Mouse (Mus musculus) thymus, postnatal 36 days (tissue): ENCODE measurements around the gene Mllt11.
"Not testable (repeated sequence)": the region's sequence is repeated elsewhere in the genome, so short reads cannot be mapped to it uniquely, and the experiment has no call there.

Experiments
- DNase-seq, 2 experiments: peaks; one replicate each; pipeline ENCODE4 v3.0.0; 2022; ENCODE audit warnings: mixed read lengths in 2 of 2

Gene Mllt11

GRCm38 (mm10) chr3:95216655-95217254, 15.2 kb downstream of the Mllt11 start:
- no peak for DNase-seq

GRCm38 (mm10) chr3:95213609-95213975, 18.4 kb downstream of the Mllt11 start:
- no peak for DNase-seq

- not testable (repeated sequence) for DNase-seq
Measured at GRCm38 (mm10) chr3:95212889-95213608, 18.9 kb downstream of the Mllt11 start.

GRCm38 (mm10) chr3:95210585-95210984, 21.4 kb downstream of the Mllt11 start:
- DNase-seq: peak; percentile 38 to 62

- DNase-seq: no peak
Measured at GRCm38 (mm10) chr3:95208286-95208685, 23.7 kb downstream of the Mllt11 start.

- DNase-seq: no peak
Measured at GRCm38 (mm10) chr3:95203880-95204279, 28.1 kb downstream of the Mllt11 start.

GRCm38 (mm10) chr3:95200562-95200961, 31.4 kb downstream of the Mllt11 start:
- no peak for DNase-seq

GRCm38 (mm10) chr3:95200132-95200531, 31.8 kb downstream of the Mllt11 start:
- DNase-seq: no peak

GRCm38 (mm10) chr3:95199101-95199500, 32.9 kb downstream of the Mllt11 start:
- no peak for DNase-seq

GRCm38 (mm10) chr3:95195772-95196171, 36.2 kb downstream of the Mllt11 start:
- no peak for DNase-seq

- DNase-seq: no peak
Measured at GRCm38 (mm10) chr3:95194721-95195135, 37.2 kb downstream of the Mllt11 start.

GRCm38 (mm10) chr3:95186888-95187287, 45.1 kb downstream of the Mllt11 start:
- no peak for DNase-seq

GRCm38 (mm10) chr3:95186100-95186499, 45.9 kb downstream of the Mllt11 start:
- DNase-seq: no peak

GRCm38 (mm10) chr3:95184796-95185577, 47.0 kb downstream of the Mllt11 start:
- DNase-seq: no peak

GRCm38 (mm10) chr3:95181841-95182240, 50.1 kb downstream of the Mllt11 start:
- DNase-seq: no peak

GRCm38 (mm10) chr3:95179890-95180289, 52.1 kb downstream of the Mllt11 start:
- no peak for DNase-seq

- no peak for DNase-seq
Measured at GRCm38 (mm10) chr3:95178948-95179347, 53.0 kb downstream of the Mllt11 start.

- no peak for DNase-seq
Measured at GRCm38 (mm10) chr3:95177583-95177982, 54.4 kb downstream of the Mllt11 start.

- no peak for DNase-seq
Measured at GRCm38 (mm10) chr3:95176500-95176899, 55.5 kb downstream of the Mllt11 start.

GRCm38 (mm10) chr3:95174011-95174592, 57.9 kb downstream of the Mllt11 start:
- DNase-seq: peak; percentile 81 to 88

GRCm38 (mm10) chr3:95173256-95173949, 58.6 kb downstream of the Mllt11 start:
- peak; percentile 12 to 19 for DNase-seq

- DNase-seq: peak in 1 of 2 experiments; percentile 20
Measured at GRCm38 (mm10) chr3:95172526-95173255, 59.3 kb downstream of the Mllt11 start.
